Mouse (Mus musculus) cerebellum, postnatal 25 days (tissue): Measurements from ENCODE around the gene Kdm1b.
A peak's percentile ranks its signal among the peaks of the same experiment; 100 is the strongest.

ENCODE experiments used
- DNase-seq, 2 experiments: peaks; one replicate each; pipeline ENCODE4 v3.0.0; 2021; ENCODE audit warnings: mixed read lengths in 2 of 2

The Kdm1b gene

GRCm38 (mm10) chr13:47043030-47043680, at the start of gene Kdm1b:
Kdm1b (plus strand) TSS chr13:47043499.
- DNase-seq = peak; percentile 99

- no peak for DNase-seq
These were observed 45.9 kb upstream of the Kdm1b start for GRCm38 (mm10) chr13:46997355-46997754.

- DNase-seq = no peak
These were observed 43.8 kb upstream of the Kdm1b start for GRCm38 (mm10) chr13:46999498-46999897.

- DNase-seq = no peak
These were observed 41.7 kb upstream of the Kdm1b start for GRCm38 (mm10) chr13:47001590-47001989.

GRCm38 (mm10) chr13:47013740-47014139, 29.6 kb upstream of the Kdm1b start:
- no peak for DNase-seq

- DNase-seq = peak; percentile 89 to 92
These were observed 28.7 kb upstream of the Kdm1b start, which contains the start of gene Nhlrc1 for GRCm38 (mm10) chr13:47014334-47015194. Nhlrc1 (minus strand) TSS chr13:47014850.

- no peak for DNase-seq
These were observed 28.2 kb upstream of the Kdm1b start for GRCm38 (mm10) chr13:47015195-47015501.

- peak; percentile 62 to 77 for DNase-seq
These were observed 26.0 kb upstream of the Kdm1b start for GRCm38 (mm10) chr13:47017259-47017658.

- no peak for DNase-seq
These were observed 23.5 kb upstream of the Kdm1b start for GRCm38 (mm10) chr13:47019774-47020173.

- peak in 1 of 2 experiments; percentile 16 for DNase-seq
These were observed 22.5 kb upstream of the Kdm1b start for GRCm38 (mm10) chr13:47020798-47021197.

- no peak for DNase-seq
These were observed 12.8 kb upstream of the Kdm1b start for GRCm38 (mm10) chr13:47030376-47031107.

- DNase-seq = no peak
These were observed 9.7 kb upstream of the Kdm1b start for GRCm38 (mm10) chr13:47033602-47034001.

GRCm38 (mm10) chr13:47037946-47038345, 5.4 kb upstream of the Kdm1b start:
- no peak for DNase-seq

- DNase-seq = no peak
These were observed 3.2 kb upstream of the Kdm1b start for GRCm38 (mm10) chr13:47040061-47040460.

- DNase-seq = no peak
These were observed 1.2 kb upstream of the Kdm1b start for GRCm38 (mm10) chr13:47042024-47042633.

GRCm38 (mm10) chr13:47043833-47044616, 726 bp downstream of the Kdm1b start:
- peak; percentile 31 to 45 for DNase-seq

GRCm38 (mm10) chr13:47044617-47044947, 1.3 kb downstream of the Kdm1b start, which contains the start of gene Tpmt:
Tpmt (minus strand) TSS chr13:47044737.
- DNase-seq = no peak

GRCm38 (mm10) chr13:47047996-47048395, 4.7 kb downstream of the Kdm1b start:
- no peak for DNase-seq

GRCm38 (mm10) chr13:47050009-47050408, 6.7 kb downstream of the Kdm1b start:
- no peak for DNase-seq

- DNase-seq = no peak
These were observed 10.7 kb downstream of the Kdm1b start for GRCm38 (mm10) chr13:47053971-47054370.

GRCm38 (mm10) chr13:47056126-47056525, 12.8 kb downstream of the Kdm1b start:
- no peak for DNase-seq

GRCm38 (mm10) chr13:47056781-47057180, 13.5 kb downstream of the Kdm1b start:
- DNase-seq = no peak
